Comparison of ENCODE assay signal across 9 mouse cellular contexts in the genomic region with DNA sequence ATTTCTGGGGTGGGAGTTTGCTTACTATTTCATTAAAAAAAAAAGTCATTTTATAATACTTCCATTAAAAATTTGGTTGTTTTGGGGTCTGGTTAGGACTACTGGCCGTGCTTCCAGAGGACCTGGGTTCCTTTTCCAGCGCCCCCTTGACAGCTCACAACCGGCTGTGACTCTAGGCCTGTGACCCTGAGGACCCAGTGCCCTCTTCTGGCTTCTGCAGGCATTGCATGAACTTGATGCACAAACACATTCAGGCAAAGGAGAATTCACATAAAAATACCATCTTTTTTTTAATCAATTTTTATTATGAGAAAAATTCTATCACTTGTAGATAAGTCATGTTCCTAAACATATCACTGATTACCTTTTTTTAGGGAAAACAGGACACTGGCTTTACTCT. TPM values are rescaled to one million over a fixed set of nuclear protein-coding genes. Genes with fewer than 3 reads are reported as not detected.
A peak's percentile ranks its signal among the peaks of the same experiment; 100 is the strongest.
DNase-seq lines count a peak whose midpoint lies in the region; ATAC-seq and TF ChIP-seq lines count a peak whose summit lies in the region.
"Not testable (repeated sequence)": the region's sequence is repeated elsewhere in the genome, so short reads cannot be mapped to it uniquely, and the experiment has no call there.
"Had no signal": no experiment of that assay in that cellular context is flagged by ENCODE, and none has a peak within 500 bp of the region (broad histone marks: within the 10 kb centered on the region; RNA-seq: fewer than 3 reads in every experiment).

No protein-coding gene starts in this region.

- H3K4me1 ChIP-seq in CH12.LX (ENCODE audit: control insufficient read depth in 1 of 2, insufficient read depth in 2 of 2); MEL (ENCODE audit: control insufficient read depth in 1 of 2, insufficient read depth in 2 of 2, low read length in 2 of 2); forebrain, postnatal 0 days (ENCODE audit: insufficient read depth); heart, postnatal 0 days (ENCODE audit: control insufficient read depth, insufficient read depth); kidney, postnatal 0 days (replicated peaks; ENCODE audit: insufficient read depth, low read length); liver, embryonic 14.5 days (replicated peaks; ENCODE audit: control insufficient read depth in 2 of 2, insufficient read depth in 2 of 2, low read length in 1 of 2): not testable (repeated sequence)

- not testable (repeated sequence) for H3K79me2 ChIP-seq in CH12.LX (replicated peaks; ENCODE audit: control insufficient read depth, extremely low read depth, insufficient read depth, poor library complexity, severe bottlenecking); MEL (ENCODE audit: control insufficient read depth, insufficient read depth, low read length, poor library complexity)

- DNase-seq in CH12.LX (ENCODE audit: extremely low read depth); forebrain, postnatal 0 days; heart, postnatal 0 days (ENCODE audit: low spot score); kidney, postnatal 0 days (ENCODE audit: low spot score); liver, embryonic 14.5 days (ENCODE audit: low read depth in 3 of 3, low spot score in 3 of 3): not testable (repeated sequence)
- DNase-seq in MEL (ENCODE audit: low read depth, low spot score), result peak; percentile 7
- peak; percentile 2 for DNase-seq in lung, postnatal 36 days
- DNase-seq in thymus, postnatal 25 days, result peak; percentile 7

- 93% methylated on average over 3 of the region's 3 CpGs for WGBS in forebrain, postnatal 0 days
- 85% methylated on average over 3 of the region's 3 CpGs for WGBS in heart, postnatal 0 days
- WGBS in kidney, postnatal 0 days, result 76% methylated on average over 3 of the region's 3 CpGs
- 55% methylated on average over 3 of the region's 3 CpGs for WGBS in liver, embryonic 14.5 days (ENCODE audit: insufficient replicate concordance)

- not testable (repeated sequence) for H3K9ac ChIP-seq in CH12.LX (ENCODE audit: insufficient read depth, low read depth); MEL (ENCODE audit: control insufficient read depth, low read depth, low read length, poor library complexity, severe bottlenecking); forebrain, postnatal 0 days; heart, postnatal 0 days (replicated peaks; ENCODE audit: low read depth, low read length); kidney, postnatal 0 days (ENCODE audit: low read depth, low read length); liver, embryonic 14.5 days (replicated peaks)

- H3K4me2 ChIP-seq in CH12.LX (ENCODE audit: insufficient read depth, low read depth, poor library complexity, severe bottlenecking); forebrain, postnatal 0 days (ENCODE audit: low read depth); heart, postnatal 0 days (ENCODE audit: low read depth, low read length); kidney, postnatal 0 days (ENCODE audit: low read length); liver, embryonic 14.5 days (ENCODE audit: low read depth): not testable (repeated sequence)

- not testable (repeated sequence) for TF ChIP-seq POLR2A in CH12.LX (IDR thresholded peaks at IDR 0.05; ENCODE audit: low read depth, low read length); MEL (IDR thresholded peaks at IDR 0.05; ENCODE audit: control insufficient read depth in 1 of 2, insufficient read depth in 1 of 2, low read depth in 1 of 2, low read length in 2 of 2, poor library complexity in 1 of 2)

- H3K9me3 ChIP-seq in CH12.LX (replicated peaks; ENCODE audit: low read length); MEL (replicated peaks; ENCODE audit: insufficient read depth, low read length); forebrain, postnatal 0 days (ENCODE audit: low read length); heart, postnatal 0 days (replicated peaks; ENCODE audit: control insufficient read depth, low read length); kidney, postnatal 0 days (replicated peaks; ENCODE audit: low read length); liver, embryonic 14.5 days (ENCODE audit: control insufficient read depth, low read length): not testable (repeated sequence)

- TF ChIP-seq EP300 in CH12.LX (IDR thresholded peaks at IDR 0.05; ENCODE audit: low read length); MEL (IDR thresholded peaks at IDR 0.05; ENCODE audit: low read depth in 1 of 2, low read length in 2 of 2); heart, postnatal 0 days (IDR thresholded peaks at IDR 0.05; ENCODE audit: low read depth); liver, embryonic 14.5 days (IDR thresholded peaks at IDR 0.05; ENCODE audit: low read depth): not testable (repeated sequence)

- TF ChIP-seq CTCF in CH12.LX (conservative IDR thresholded peaks at IDR 0.05 in 1 of 2, IDR thresholded peaks at IDR 0.05 in 1 of 2; ENCODE audit: low read depth in 2 of 2, low read length in 2 of 2) (peak in 1 of 2 experiments; percentile 30; a peak in 2 of 4 replicates), MEL (IDR thresholded peaks at IDR 0.05 in 2 of 3, conservative IDR thresholded peaks at IDR 0.05 in 1 of 3; ENCODE audit: control insufficient read depth in 1 of 3, insufficient read depth in 1 of 3, low read depth in 2 of 3, low read length in 3 of 3, poor library complexity in 1 of 3, severe bottlenecking in 1 of 3) (peak; percentile 13 to 36 (median 31); a peak in 4 of 6 replicates)
- TF ChIP-seq CTCF in forebrain, postnatal 0 days (IDR thresholded peaks at IDR 0.05; ENCODE audit: low read depth), result 0 out of 2 replicates have a peak, but pooled peaks have one; percentile 5
- peak; percentile 28; the same call in 1 of the 2 replicates for TF ChIP-seq CTCF in heart, postnatal 0 days (IDR thresholded peaks at IDR 0.05; ENCODE audit: low read depth)
- TF ChIP-seq CTCF in kidney, postnatal 0 days (IDR thresholded peaks at IDR 0.05; ENCODE audit: low read depth), result peak; percentile 26; the same call in 1 of the 2 replicates
- TF ChIP-seq CTCF in liver, embryonic 14.5 days (IDR thresholded peaks at IDR 0.05; ENCODE audit: low read depth), result peak; percentile 34

- not testable (repeated sequence) for H3K27me3 ChIP-seq in CH12.LX (replicated peaks); MEL (ENCODE audit: control insufficient read depth in 1 of 2, insufficient read depth in 2 of 2, low read length in 2 of 2); forebrain, postnatal 0 days (ENCODE audit: insufficient read depth, low read length); heart, postnatal 0 days (ENCODE audit: control insufficient read depth, insufficient read depth, low read length); kidney, postnatal 0 days (ENCODE audit: insufficient read depth, low read length); liver, embryonic 14.5 days (ENCODE audit: control insufficient read depth, insufficient read depth, low read length)

- H3K4me3 ChIP-seq in CH12.LX (replicated peaks in 1 of 3; ENCODE audit: low read depth in 2 of 3, low read length in 2 of 3, poor library complexity in 1 of 3); MEL (ENCODE audit: control insufficient read depth in 1 of 2, insufficient read depth in 1 of 2, low read depth in 2 of 2, low read length in 2 of 2); forebrain, postnatal 0 days (ENCODE audit: low read depth, low read length); heart, postnatal 0 days (ENCODE audit: low read depth, low read length); kidney, postnatal 0 days (replicated peaks; ENCODE audit: low read depth, low read length); liver, embryonic 14.5 days (ENCODE audit: insufficient read depth in 1 of 2, low read depth in 2 of 2, low read length in 2 of 2): not testable (repeated sequence)

- H3K36me3 ChIP-seq in CH12.LX (replicated peaks in 1 of 2; ENCODE audit: control insufficient read depth in 1 of 2, insufficient read depth in 1 of 2, low read length in 1 of 2); MEL (ENCODE audit: control insufficient read depth in 1 of 2, insufficient read depth in 2 of 2, low read length in 2 of 2); forebrain, postnatal 0 days (ENCODE audit: insufficient read depth); kidney, postnatal 0 days (ENCODE audit: insufficient read depth, low read length); liver, embryonic 14.5 days (replicated peaks; ENCODE audit: control insufficient read depth, insufficient read depth, low read depth): not testable (repeated sequence)
- peaks cover 58% of the 10 kb centered on the region for H3K36me3 ChIP-seq in heart, postnatal 0 days (replicated peaks; ENCODE audit: control insufficient read depth, insufficient read depth, low read length)

- TF ChIP-seq RAD21 in CH12.LX (IDR thresholded peaks at IDR 0.05; ENCODE audit: low read depth, low read length), result peak; percentile 12
- peak; percentile 36 for TF ChIP-seq RAD21 in MEL (IDR thresholded peaks at IDR 0.05; ENCODE audit: low read depth, low read length)

- in situ Hi-C loops in CH12.LX (cut with MboI; ENCODE audit: low pct_ligation_motif_present, low pct_unique_long_range_greater_than_20kb, low sequenced_read_pairs), result not testable (repeated sequence)

- not testable (repeated sequence) for H3K27ac ChIP-seq in CH12.LX (ENCODE audit: insufficient read depth, low read depth); MEL (ENCODE audit: control insufficient read depth, low read depth, low read length); forebrain, postnatal 0 days (ENCODE audit: low read depth, low read length); heart, postnatal 0 days (ENCODE audit: low read depth); kidney, postnatal 0 days; liver, embryonic 14.5 days

- dilution Hi-C loops in CH12.LX (cut with MboI; ENCODE audit: extremely low pct_ligation_motif_present, extremely low pct_unique_long_range_greater_than_20kb, low sequenced_read_pairs), result not testable (repeated sequence)

- not testable (repeated sequence) for ATAC-seq in forebrain, postnatal 0 days; heart, postnatal 0 days (ENCODE audit: insufficient read depth, low read depth); kidney, postnatal 0 days (replicated peaks; ENCODE audit: low FRiP score, low read depth); liver, embryonic 14.5 days (ENCODE audit: insufficient read depth)

RNA-seq across cellular contexts. Expression of a gene that starts 12.6 kb away (rescaled TPM):
- total RNA-seq in CH12.LX (2012; rRNA removed) (not detected in 2 replicates), CH12.LX (2014; rRNA removed) (not detected in 2 replicates), MEL (2012; rRNA removed) (not detected in 2 replicates)
- polyA plus RNA-seq in CH12.LX (2012; ENCODE audit: insufficient read length, low read depth) (not detected in 2 replicates), MEL (2012; ENCODE audit: insufficient read depth in 1 of 2, insufficient read length in 2 of 2, low read depth in 1 of 2, low replicate concordance in 2 of 2, missing spikeins in 1 of 2) (not detected)
- total RNA-seq in forebrain, postnatal 0 days (2014; rRNA removed), result 0.62 and 1.1 TPM in 2 replicates
- 0.34 and 0.52 TPM in 2 replicates for polyA plus RNA-seq in forebrain, postnatal 0 days (2015; fragmentation: Nextera tagmentation; extraction: Ambion mirVana)
- total RNA-seq in heart, postnatal 0 days (2014; rRNA removed; ENCODE audit: low replicate concordance), result 113 and 121 TPM in 2 replicates
- 85.0 and 90.0 TPM in 2 replicates for polyA plus RNA-seq in heart, postnatal 0 days (2015; fragmentation: Nextera tagmentation; extraction: Ambion mirVana)
- polyA plus RNA-seq in kidney, postnatal 0 days (2015; fragmentation: Nextera tagmentation; extraction: Ambion mirVana), result 0.91 and 0.93 TPM in 2 replicates
- 0.02 TPM in 2 replicates for polyA plus RNA-seq in liver, embryonic 14.5 days (2012; rRNA removed)
- 0.09 TPM in 1 of 2 replicates, not detected in the other for polyA plus RNA-seq in liver, embryonic 14.5 days (2014; fragmentation: Nextera tagmentation; extraction: Ambion mirVana)
- polyA plus RNA-seq: activated CD4-positive, CD25-positive, alpha-beta regulatory T cell, adult 4 months had no signal

Comparison
In these comparisons a context has a peak if more than half of its experiments do, and no peak if none do; other contexts are left out.
1. RNA of a gene that starts 12.6 kb away (polyA plus RNA-seq): 85.0 to 90.0 TPM in heart, postnatal 0 days; 0.91 to 0.93 TPM in kidney, postnatal 0 days, 0.34 to 0.52 TPM in forebrain, postnatal 0 days, 0.02 to 0.09 TPM in liver, embryonic 14.5 days, not detected in CH12.LX and not detected in MEL; every median in the first group is over 10 times any median in the second.